Mouse (Mus musculus): ENCODE data around the gene Zfp780b. TPM values are rescaled to one million over a fixed set of nuclear protein-coding genes. Genes with fewer than 3 reads are reported as not detected.
"Not testable (repeated sequence)": the region's sequence is repeated elsewhere in the genome, so short reads cannot be mapped to it uniquely, and the experiment has no call there.

Gene Zfp780b
- polyA plus RNA-seq (2014; fragmentation: Nextera tagmentation; extraction: Ambion mirVana) = 20.4 and 20.8 TPM in 2 replicates

- WGBS = 1% methylated on average over 29 of the region's 29 CpGs
- Histone ChIP-seq H3K4me1 (ENCODE audit: control insufficient read depth, insufficient read depth, low read length) (0 out of 2 replicates have a peak, but pooled peaks cover 2% of the 10 kb centered on the region), H3K4me2 (ENCODE audit: low read depth) (peak within 1 kb of the TSS; percentile 87), H3K9me3 (ENCODE audit: control insufficient read depth, low read length) (peaks cover 9% of the 10 kb centered on the region; the same call in 1 of the 2 replicates), H3K27ac (ENCODE audit: low read depth, low read length) (no peak within 1 kb of the TSS), H3K27me3 (ENCODE audit: control insufficient read depth, insufficient read depth, low read length) (no peaks in the 10 kb centered on the region), H3K9ac (ENCODE audit: low read length) (peak within 1 kb of the TSS; percentile 77), H3K36me3 (ENCODE audit: control insufficient read depth, insufficient read depth, low read length) (peaks cover 2% of the 10 kb centered on the region; the same call in 1 of the 2 replicates), H3K4me3 (ENCODE audit: low read depth, low read length) (peak within 1 kb of the TSS; percentile 76)
- ATAC-seq (ENCODE audit: insufficient read depth, low FRiP score, low TSS enrichment) (peak; percentile 85), DNase-seq (ENCODE audit: low spot score) (peak; percentile 81)
Measured at GRCm38 (mm10) chr7:27978683-27979528, at the start of gene Zfp780b. Gene Zfp780b (minus strand): TSS chr7:27979171.

GRCm38 (mm10) chr7:28014445-28014810 lies 35.5 kb upstream of the Zfp780b start:
- Histone ChIP-seq H3K36me3 (ENCODE audit: control insufficient read depth, insufficient read depth, low read length) (no peaks in the 10 kb centered on the region), H3K27ac (ENCODE audit: low read depth, low read length) (no peak overlapping the region), H3K9me3 (ENCODE audit: control insufficient read depth, low read length) (no peaks in the 10 kb centered on the region), H3K4me3 (ENCODE audit: low read depth, low read length) (peak overlapping the region; percentile 49), H3K4me2 (ENCODE audit: low read depth) (peak overlapping the region; percentile 71), H3K27me3 (ENCODE audit: control insufficient read depth, insufficient read depth, low read length) (no peaks in the 10 kb centered on the region), H3K9ac (ENCODE audit: low read length) (peak overlapping the region; percentile 58), H3K4me1 (ENCODE audit: control insufficient read depth, insufficient read depth, low read length) (peaks cover 3% of the 10 kb centered on the region; the same call in 1 of the 2 replicates)
- 23% methylated on average over 7 of the region's 7 CpGs for WGBS
- ATAC-seq (ENCODE audit: insufficient read depth, low FRiP score, low TSS enrichment) (peak; percentile 50), DNase-seq (ENCODE audit: low spot score) (no peak)

GRCm38 (mm10) chr7:28013549-28014444 lies 34.8 kb upstream of the Zfp780b start, which contains the start of gene Zfp850:
Gene Zfp850 (minus strand): TSS chr7:28014115.
- DNase-seq (ENCODE audit: low spot score) (peak; percentile 86), ATAC-seq (ENCODE audit: insufficient read depth, low FRiP score, low TSS enrichment) (peak; percentile 86)
- under 1% methylated on average over 47 of the region's 47 CpGs for WGBS
- Histone ChIP-seq H3K36me3 (ENCODE audit: control insufficient read depth, insufficient read depth, low read length) (no peaks in the 10 kb centered on the region), H3K27ac (ENCODE audit: low read depth, low read length) (no peak within 1 kb of the TSS), H3K4me2 (ENCODE audit: low read depth) (peak within 1 kb of the TSS; percentile 71), H3K9ac (ENCODE audit: low read length) (peak within 1 kb of the TSS; percentile 58), H3K4me3 (ENCODE audit: low read depth, low read length) (peak within 1 kb of the TSS; percentile 49), H3K9me3 (ENCODE audit: control insufficient read depth, low read length) (no peaks in the 10 kb centered on the region), H3K27me3 (ENCODE audit: control insufficient read depth, insufficient read depth, low read length) (no peaks in the 10 kb centered on the region), H3K4me1 (ENCODE audit: control insufficient read depth, insufficient read depth, low read length) (peaks cover 3% of the 10 kb centered on the region; the same call in 1 of the 2 replicates)

GRCm38 (mm10) chr7:28010271-28010670 lies 31.3 kb upstream of the Zfp780b start:
- DNase-seq (ENCODE audit: low spot score) = no peak

GRCm38 (mm10) chr7:27982197-27982596 lies 3.2 kb upstream of the Zfp780b start:
- DNase-seq (ENCODE audit: low spot score) (no peak), ATAC-seq (ENCODE audit: insufficient read depth, low FRiP score, low TSS enrichment) (no peak)
- Histone ChIP-seq H3K27ac (ENCODE audit: low read depth, low read length) (no peak overlapping the region), H3K9ac (ENCODE audit: low read length) (no peak overlapping the region), H3K27me3 (ENCODE audit: control insufficient read depth, insufficient read depth, low read length) (no peaks in the 10 kb centered on the region), H3K4me3 (ENCODE audit: low read depth, low read length) (no peak overlapping the region), H3K4me2 (ENCODE audit: low read depth) (no peak overlapping the region), H3K4me1 (ENCODE audit: control insufficient read depth, insufficient read depth, low read length) (0 out of 2 replicates have a peak, but pooled peaks cover 2% of the 10 kb centered on the region), H3K9me3 (ENCODE audit: control insufficient read depth, low read length) (peaks cover 20% of the 10 kb centered on the region), H3K36me3 (ENCODE audit: control insufficient read depth, insufficient read depth, low read length) (no peaks in the 10 kb centered on the region)
- 80% methylated on average over 2 of the region's 2 CpGs for WGBS

More at GRCm38 (mm10) chr7:28010271-28010670, 31.3 kb upstream of the Zfp780b start:
- Histone ChIP-seq H3K9ac (ENCODE audit: low read length) (no peak overlapping the region), H3K36me3 (ENCODE audit: control insufficient read depth, insufficient read depth, low read length) (no peaks in the 10 kb centered on the region), H3K27me3 (ENCODE audit: control insufficient read depth, insufficient read depth, low read length) (no peaks in the 10 kb centered on the region), H3K9me3 (ENCODE audit: control insufficient read depth, low read length) (no peaks in the 10 kb centered on the region), H3K4me2 (ENCODE audit: low read depth) (no peak overlapping the region), H3K27ac (ENCODE audit: low read depth, low read length) (no peak overlapping the region), H3K4me1 (ENCODE audit: control insufficient read depth, insufficient read depth, low read length) (peaks cover 3% of the 10 kb centered on the region; the same call in 1 of the 2 replicates), H3K4me3 (ENCODE audit: low read depth, low read length) (no peak overlapping the region)
- no peak for ATAC-seq (ENCODE audit: insufficient read depth, low FRiP score, low TSS enrichment)
- WGBS = 96% methylated on average over 3 of the region's 3 CpGs

- not testable (repeated sequence) for H3K27ac ChIP-seq (ENCODE audit: low read depth, low read length); H3K9me3 ChIP-seq (ENCODE audit: control insufficient read depth, low read length); DNase-seq (ENCODE audit: low spot score); H3K4me1 ChIP-seq (ENCODE audit: control insufficient read depth, insufficient read depth, low read length); ATAC-seq (ENCODE audit: insufficient read depth, low FRiP score, low TSS enrichment); H3K4me2 ChIP-seq (ENCODE audit: low read depth); H3K9ac ChIP-seq (ENCODE audit: low read length); H3K36me3 ChIP-seq (ENCODE audit: control insufficient read depth, insufficient read depth, low read length); H3K27me3 ChIP-seq (ENCODE audit: control insufficient read depth, insufficient read depth, low read length); H3K4me3 ChIP-seq (ENCODE audit: low read depth, low read length)
- WGBS = 94% methylated on average over 13 of the region's 13 CpGs
Measured at GRCm38 (mm10) chr7:27949451-27949850, 29.5 kb downstream of the Zfp780b start.

- H3K4me3 ChIP-seq (ENCODE audit: low read depth, low read length); H3K9me3 ChIP-seq (ENCODE audit: control insufficient read depth, low read length); H3K27ac ChIP-seq (ENCODE audit: low read depth, low read length); ATAC-seq (ENCODE audit: insufficient read depth, low FRiP score, low TSS enrichment); DNase-seq (ENCODE audit: low spot score); H3K4me2 ChIP-seq (ENCODE audit: low read depth); H3K27me3 ChIP-seq (ENCODE audit: control insufficient read depth, insufficient read depth, low read length); H3K36me3 ChIP-seq (ENCODE audit: control insufficient read depth, insufficient read depth, low read length); H3K9ac ChIP-seq (ENCODE audit: low read length); H3K4me1 ChIP-seq (ENCODE audit: control insufficient read depth, insufficient read depth, low read length): not testable (repeated sequence)
- WGBS = 55% methylated on average over 5 of the region's 7 CpGs
Measured at GRCm38 (mm10) chr7:27941869-27942268, 37.1 kb downstream of the Zfp780b start.

- H3K9ac ChIP-seq (ENCODE audit: low read length); H3K9me3 ChIP-seq (ENCODE audit: control insufficient read depth, low read length); H3K27ac ChIP-seq (ENCODE audit: low read depth, low read length); DNase-seq (ENCODE audit: low spot score); H3K36me3 ChIP-seq (ENCODE audit: control insufficient read depth, insufficient read depth, low read length); H3K27me3 ChIP-seq (ENCODE audit: control insufficient read depth, insufficient read depth, low read length); ATAC-seq (ENCODE audit: insufficient read depth, low FRiP score, low TSS enrichment); H3K4me1 ChIP-seq (ENCODE audit: control insufficient read depth, insufficient read depth, low read length): not testable (repeated sequence)
- 25% methylated on average over 1 of the region's 9 CpGs for WGBS
- H3K4me2 ChIP-seq (ENCODE audit: low read depth) = peak overlapping the region; percentile 14; the same call in 1 of the 2 replicates
- 0 out of 2 replicates have a peak overlapping the region, but pooled peaks have one; percentile 12 for H3K4me3 ChIP-seq (ENCODE audit: low read depth, low read length)
Measured at GRCm38 (mm10) chr7:27933800-27934158, 45.2 kb downstream of the Zfp780b start.

Measured in neural tube, embryonic 11.5 days (tissue).